Mouse (Mus musculus) frontal cortex, adult 2 months (tissue): ENCODE data around the gene Cxcl5. TPM values are rescaled to one million over a fixed set of nuclear protein-coding genes. Genes with fewer than 3 reads are reported as not detected.
A peak's percentile ranks its signal among the peaks of the same experiment; 100 is the strongest.

Experiments
- DNase-seq, 2 experiments: peaks; one replicate each; pipeline ENCODE4 v3.0.0; 2022; ENCODE audit warnings: low spot score in 1 of 2; ENCODE audit errors: extremely low spot score in 1 of 2
- polyA plus RNA-seq: library from polyadenylated mRNA; depleted of rRNA; stranded (reverse); fragments of >200 nt; gene quantifications from 2 replicates; pipeline ENCODE4 v1.2.3, GENCODE M21; 2012; rRNA removed

The Cxcl5 gene
- 1.5 and 1.6 TPM in 2 replicates for polyA plus RNA-seq

DNA sequence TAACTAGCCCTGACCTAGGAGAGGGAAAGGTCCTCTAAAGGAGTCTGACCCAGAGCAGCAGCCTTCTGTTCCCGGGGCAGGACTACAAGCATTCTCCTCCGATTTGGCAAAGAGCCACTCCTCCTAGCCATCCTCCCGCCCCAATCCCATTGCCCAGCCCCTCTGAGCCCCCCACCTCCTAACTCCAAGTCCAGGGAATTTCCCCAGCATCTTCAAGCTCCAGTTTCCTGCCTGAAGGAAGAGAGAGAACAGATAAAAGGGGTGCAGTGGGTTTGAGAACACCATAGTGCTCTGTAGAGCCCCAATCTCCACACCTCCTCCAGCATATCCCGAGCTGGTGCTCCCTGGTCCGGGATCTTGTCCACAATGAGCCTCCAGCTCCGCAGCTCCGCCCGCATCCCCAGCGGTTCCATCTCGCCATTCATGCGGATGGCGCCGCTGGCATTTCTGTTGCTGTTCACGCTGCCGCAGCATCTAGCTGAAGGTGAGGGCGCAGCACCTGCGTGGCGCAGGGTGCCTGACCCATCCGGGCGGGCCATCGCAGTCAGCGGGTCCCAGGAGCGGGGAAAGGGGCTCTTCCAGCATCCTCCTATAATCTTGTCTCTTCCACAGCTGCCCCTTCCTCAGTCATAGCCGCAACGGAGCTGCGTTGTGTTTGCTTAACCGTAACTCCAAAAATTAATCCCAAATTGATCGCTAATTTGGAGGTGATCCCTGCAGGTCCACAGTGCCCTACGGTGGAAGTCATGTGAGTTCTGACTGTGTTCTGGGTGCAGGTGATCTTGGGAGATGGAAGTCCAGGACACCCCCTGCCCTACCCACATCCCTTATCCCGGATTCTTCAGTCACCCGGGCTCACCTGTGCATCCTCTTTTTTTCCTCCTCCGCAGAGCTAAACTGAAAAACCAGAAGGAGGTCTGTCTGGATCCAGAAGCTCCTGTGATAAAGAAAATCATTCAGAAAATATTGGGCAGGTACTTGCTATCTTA lies at the start of gene Cxcl5:
Gene Cxcl5, plus strand, starts transcription at position 284 of the 989 bp plus-strand sequence.
- DNase-seq = peak in 1 of 2 experiments; percentile 28

DNA sequence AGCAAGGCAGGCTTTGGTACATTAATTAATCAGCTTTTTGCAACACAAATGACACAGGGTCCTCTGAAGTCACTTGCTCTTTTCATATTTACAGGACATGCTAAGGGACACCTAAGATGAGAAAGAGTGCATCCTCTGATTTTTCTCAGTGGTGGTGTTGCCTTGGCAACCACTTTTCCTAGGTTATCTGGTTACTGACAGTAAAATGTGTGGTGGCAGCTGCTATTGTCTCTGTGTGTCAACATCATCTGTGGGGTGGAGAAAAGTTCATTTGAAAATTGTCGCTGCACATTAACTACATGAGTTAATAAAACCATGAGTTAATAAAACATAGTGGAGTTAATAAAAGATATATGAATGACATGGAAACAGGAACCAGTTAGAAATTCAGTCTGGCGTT lies 47.8 kb upstream of the Cxcl5 start:
- DNase-seq = no peak

DNA sequence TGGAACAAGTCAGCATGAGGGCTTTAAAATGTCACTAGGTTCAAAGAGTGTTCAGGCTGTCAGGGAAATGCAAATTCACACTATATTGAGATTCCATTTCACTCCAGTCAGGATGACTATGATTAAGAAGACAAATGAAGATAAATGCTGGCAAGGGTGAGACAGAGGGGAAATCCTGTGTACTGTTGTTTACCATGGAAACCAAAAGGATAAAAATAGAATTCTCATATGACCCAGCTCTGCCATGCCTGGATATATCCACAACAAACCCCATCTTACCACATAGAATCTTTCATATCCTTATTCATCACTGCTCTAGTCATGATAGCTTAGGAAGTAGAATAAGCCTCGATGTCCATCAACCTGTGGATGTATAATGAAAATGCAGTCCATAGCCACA lies 41.2 kb upstream of the Cxcl5 start:
- DNase-seq = no peak

DNA sequence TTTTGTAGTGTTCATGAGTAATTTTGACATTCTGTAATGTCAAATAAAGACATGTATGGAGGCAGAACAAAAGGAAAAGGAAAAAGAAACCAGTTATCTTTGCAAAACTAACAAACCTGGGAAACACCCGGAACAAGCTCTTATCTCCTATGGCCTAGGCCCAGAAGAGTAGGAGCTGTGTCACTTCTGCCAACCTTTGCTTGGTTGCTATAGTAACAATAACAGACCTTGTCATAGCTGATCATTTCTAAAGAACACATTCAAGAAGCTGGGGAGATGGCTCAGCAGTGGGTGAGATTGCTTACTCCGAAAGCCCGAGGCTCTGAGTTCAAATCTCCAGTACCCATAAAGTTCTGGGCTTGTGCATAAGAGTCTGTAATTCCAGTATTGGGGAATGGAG lies 36.5 kb upstream of the Cxcl5 start:
- DNase-seq = no peak

DNA sequence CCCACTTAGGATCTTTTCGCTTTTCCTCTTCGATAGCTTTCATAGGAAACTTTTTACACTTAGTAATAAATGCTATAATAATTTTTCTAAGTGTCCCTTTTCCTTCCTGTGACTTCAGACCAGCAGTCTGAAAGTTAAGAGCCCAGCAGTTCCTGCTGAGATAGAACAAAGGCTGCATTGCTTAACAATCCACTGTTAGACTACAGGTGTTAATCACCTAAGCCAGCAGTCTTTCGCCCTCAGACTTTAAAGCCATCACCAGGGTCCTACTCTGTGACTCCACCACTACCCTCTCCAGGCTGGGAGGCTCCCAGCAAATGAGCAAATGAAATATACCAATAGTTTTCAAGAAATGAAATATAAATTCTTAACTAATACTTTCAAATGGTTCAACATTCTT lies 30.9 kb upstream of the Cxcl5 start:
- DNase-seq = no peak

DNA sequence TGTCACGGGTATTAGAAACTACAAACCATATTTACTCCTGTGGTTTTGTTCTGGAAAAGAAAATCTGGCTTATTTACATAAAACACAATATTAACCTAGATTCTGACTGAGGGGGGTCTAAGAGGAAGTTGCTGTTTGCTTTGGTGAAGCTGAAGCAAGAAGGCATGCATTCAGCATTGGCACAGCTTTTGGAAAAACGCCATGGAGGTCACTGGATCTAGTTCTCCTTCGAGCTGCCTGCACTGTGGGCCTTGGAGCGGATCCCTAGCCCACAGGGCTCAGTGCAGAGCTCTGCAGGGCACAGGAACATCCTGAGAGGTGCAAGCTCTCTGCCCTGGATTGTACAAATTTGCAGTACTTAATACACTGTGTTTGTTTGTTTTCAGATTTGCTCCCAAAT lies 27.7 kb upstream of the Cxcl5 start:
- peak in 1 of 2 experiments; percentile 5 for DNase-seq

DNA sequence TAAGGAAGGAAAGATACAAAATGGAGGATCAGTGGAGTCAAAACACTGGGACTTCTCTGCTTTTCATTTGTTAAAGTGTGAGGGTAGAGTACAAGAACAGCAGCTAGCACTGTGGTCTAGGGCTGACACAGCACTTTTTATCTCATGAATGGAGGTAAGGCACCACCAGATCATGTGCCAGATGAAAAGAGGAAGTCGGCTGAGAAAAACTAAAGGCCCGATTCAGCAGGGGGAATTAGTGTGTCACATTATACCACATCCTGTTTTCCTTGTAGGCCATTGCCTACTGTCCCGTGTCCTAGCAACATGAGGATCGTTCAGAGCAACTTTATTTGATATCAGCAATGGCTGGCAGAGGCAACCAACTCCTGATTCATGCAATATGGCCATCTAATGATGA lies 17.1 kb upstream of the Cxcl5 start:
- DNase-seq = no peak

DNA sequence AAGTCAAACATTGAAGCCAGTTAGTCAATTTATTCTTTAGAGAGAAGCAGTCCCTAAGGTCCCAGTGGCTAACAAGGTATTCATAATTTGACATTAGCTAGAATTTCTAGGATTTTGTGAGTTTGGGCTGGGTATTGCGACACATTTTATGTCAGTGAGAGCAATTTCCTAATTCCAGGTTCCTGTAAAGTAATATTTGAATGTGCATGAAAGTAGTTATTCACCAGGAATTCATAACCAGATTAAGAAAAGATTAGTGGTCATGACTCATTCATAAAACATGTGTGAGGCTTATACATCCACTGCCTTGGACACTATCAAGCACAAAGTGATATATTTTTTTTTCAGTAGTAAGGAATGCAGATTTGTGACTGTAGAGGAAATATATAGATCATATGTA lies 5.2 kb upstream of the Cxcl5 start:
- no peak for DNase-seq

DNA sequence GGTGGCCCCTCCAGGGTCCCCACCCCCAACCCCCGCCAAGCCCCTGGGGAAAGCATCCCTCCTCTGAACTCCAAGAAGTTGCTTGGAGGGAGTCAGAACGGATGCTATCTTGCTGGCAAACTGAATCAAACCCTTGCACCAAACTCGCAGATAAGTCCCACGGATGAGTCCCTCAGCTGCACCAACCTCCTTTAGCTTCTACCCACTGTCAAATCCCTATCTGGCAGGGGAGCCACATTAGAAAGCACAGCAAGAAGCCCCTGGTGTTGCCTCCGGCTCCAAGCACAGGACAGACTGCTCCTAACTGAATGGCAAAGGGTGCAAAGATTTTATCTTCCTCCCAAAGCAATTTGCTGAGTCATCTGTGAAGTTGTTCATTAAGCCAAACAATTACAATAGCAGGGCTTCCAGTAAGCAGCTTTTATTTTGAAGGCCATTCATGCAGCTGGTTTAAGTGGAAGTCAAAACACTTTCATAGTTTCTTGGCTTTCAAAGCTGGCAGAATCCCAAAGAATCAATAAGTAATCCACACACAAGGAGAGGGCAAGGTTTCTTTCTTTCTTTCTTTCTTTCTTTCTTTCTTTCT lies 1.0 kb upstream of the Cxcl5 start:
- no peak for DNase-seq

DNA sequence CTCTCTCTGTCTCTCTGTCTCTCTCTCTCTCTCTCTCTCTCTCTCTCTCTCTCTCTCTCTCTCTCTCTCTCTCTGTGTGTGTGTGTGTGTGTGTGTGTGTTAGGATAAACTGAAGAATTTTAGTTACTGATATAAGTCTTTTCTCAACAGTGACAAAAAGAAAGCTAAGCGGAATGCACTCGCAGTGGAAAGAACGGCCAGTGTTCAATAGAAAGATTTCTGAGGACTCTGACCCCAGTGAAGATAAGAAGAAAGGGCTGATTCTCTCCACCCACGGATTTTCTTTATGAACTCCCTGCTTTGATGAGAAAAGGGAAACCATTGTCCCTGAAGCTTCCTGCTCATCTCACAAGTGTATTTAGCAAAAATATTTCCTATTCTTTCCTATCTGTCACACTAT lies 1.1 kb downstream of the Cxcl5 start:
- DNase-seq = no peak

DNA sequence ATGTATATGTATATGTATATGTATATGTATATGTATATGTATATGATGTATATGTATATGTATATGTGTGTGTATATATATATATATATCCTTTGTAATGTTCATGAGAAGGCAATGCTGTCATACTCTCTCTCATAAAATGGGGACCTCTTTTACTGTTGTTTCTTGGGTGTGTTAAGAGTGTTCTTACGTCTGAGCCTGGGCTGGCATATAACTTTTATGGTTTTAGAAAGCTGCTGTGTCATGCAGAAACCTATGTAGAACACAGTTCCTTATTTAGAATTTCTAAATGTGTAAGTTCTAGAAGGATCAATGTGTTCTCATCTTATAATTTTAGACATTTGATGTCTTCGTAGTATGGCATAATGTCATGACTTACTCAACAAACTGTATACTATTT lies 1.7 kb downstream of the Cxcl5 start:
- no peak for DNase-seq

DNA sequence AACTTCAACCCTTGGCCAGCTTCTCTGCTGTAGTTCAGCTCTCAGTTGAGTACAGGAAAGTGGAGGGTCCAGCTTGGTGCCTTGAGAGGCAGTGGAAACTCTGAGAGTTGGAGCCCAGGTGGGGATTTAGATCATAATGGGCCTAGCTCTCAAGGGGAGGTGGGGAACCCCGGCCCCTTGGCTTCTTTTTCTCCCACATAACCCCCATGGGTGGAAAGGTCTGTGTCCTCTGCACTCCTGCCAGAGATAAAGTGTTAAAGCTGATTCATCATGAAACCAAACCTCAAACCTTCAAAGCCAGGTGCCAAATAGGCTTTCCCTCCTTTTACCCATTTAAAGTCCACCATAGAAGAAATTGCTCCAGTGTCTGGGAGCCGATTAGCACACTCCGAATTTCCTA lies 2.7 kb downstream of the Cxcl5 start:
- DNase-seq = no peak

DNA sequence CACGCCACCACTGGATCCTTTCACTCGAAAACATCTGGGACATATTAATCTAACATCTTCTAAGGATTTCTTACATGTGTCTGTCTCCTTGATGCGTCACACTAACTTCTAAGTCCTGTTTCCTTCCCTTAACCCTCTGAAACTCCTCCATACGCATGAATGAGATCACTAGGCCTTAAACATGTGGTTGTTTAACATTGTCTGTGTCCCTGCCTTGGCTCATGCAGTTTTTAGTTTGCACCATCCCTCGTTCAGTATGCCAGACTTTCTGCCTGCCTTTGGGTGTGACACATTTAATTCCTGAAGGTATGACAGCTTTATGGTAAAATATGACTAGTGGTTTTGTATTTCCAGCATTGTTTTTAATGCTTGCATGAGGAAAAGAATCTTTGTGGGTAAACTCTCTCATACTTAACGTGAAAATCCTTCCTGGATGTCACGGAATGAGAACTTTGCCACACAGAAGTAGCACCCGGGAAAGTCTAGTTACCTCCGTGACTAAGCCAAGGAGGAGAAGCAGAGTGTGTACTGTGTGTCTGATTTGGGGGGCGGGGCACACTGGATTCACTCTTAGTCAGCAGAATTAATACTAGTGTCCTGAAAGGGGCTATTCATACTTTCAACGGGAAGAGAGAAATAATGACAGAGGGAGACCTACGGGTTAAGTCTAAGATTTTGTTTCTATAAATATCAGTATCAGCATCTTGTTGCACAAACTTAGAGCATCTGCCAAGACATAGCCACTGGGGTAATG lies 4.9 kb downstream of the Cxcl5 start:
- no peak for DNase-seq

DNA sequence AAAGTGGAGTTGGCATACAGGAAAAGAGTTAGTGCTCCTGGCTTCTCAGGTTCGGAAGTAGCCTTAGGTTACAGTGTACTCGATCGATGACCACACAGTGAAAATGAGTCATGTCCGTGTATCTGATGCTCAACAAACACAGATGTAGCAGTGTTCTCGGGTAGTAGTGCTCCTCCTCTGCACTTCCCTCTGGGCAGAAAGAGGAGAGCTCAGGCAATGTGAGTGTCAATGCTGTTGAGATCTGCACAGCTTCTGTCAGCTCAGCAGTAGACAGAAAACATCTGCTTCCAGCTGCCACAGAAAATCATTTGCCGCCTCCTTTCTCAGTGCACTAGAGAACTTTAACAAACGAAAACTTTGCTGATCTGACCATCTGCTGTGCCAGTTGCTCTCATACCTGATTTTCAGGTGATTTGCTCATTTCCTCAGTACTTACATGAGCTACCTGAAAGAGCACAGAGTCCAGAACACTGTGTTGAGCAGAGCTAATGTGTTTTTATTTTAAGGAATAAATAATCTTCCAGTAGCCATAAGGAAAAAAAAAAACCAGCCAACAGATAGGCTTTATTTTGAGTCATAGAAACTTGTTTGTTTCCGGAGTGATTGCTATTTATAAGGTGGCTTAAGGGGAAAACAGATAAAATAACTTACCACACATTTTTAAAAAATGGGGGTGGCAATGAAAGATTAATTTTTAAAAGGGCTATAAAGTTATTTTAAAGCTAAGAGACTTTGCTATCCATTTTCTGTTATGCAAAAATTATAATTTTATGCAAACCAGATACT lies 6.9 kb downstream of the Cxcl5 start:
- no peak for DNase-seq

DNA sequence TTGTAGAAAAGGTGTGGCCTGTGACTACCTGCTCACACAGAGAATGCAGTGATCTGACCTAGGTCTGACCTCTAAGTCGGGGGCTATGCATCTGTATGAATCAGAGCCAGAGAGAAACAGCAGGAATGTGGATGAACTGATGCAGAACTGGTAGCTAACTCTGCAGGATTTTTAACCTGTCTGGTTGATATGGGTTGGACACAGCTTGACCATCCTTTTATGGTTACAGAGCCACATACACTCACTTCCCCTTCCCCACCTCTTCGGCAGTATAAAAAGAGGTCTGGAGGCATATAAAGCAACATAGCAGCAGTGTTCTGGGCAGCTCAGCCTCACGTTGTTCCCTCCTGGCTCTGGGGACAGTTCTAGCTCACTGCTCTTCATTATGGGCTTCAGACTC lies 9.1 kb downstream of the Cxcl5 start, which contains the start of gene Ppbp:
Gene Ppbp, plus strand, starts transcription at position 301 of the 400 bp plus-strand sequence.
- no peak for DNase-seq

DNA sequence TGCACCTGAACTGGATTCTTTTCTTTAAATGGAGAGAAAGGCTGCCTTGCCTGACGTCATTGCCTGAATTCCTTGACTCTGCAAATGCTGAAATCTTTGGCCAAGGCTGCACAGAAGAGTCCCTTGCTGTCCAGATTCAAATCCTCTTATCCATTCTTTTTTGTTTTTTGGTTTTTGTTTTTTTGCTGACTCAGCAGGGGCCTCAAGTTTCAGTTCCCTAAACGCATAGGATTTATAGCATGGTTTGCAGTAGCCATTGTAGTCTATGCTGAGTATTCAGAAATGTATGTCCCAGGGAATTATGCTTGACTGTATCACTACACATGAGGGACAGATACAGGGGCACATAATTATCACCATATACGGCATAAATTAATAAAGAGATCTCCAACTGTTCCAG lies 12.2 kb downstream of the Cxcl5 start:
- no peak for DNase-seq

DNA sequence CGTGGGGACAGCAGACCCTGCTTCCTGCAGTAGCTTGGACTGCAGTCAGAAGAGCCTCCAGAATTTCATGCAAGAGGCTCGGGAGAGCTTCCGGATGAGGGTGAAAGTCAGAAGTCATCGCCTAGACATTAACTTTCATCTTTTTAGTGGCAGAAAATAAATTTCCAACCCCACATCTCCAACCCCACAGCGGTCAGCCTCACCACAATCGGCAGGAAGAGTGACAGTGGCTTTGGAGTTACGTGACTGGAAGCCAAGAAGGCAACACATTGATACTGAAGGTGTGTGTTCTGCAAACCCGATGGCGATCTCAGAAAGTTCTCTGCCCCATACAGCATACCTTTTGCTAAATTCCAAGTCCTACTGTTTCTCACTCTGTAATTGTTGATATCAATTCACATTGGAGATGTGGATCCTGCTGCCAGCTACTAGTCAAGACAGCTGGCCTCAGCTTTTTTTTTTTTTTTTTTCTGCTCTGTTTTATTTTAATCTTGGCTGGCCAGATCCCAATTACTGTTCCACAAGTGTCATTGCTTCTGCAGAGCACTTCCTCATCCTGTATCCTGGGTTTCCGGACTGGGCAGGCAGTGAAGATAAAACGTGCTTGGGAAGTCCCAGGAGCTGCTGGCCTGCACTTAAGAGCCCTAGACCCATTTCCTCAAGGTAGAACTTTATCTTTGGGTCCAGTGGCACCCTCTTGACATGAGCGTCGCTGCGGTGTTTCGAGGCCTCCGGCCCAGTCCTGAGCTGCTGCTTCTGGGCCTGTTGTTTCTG lies 12.9 kb downstream of the Cxcl5 start, which contains the start of gene Pf4:
Gene Pf4, plus strand, starts transcription at position 556 of the 774 bp plus-strand sequence.
- DNase-seq = no peak

DNA sequence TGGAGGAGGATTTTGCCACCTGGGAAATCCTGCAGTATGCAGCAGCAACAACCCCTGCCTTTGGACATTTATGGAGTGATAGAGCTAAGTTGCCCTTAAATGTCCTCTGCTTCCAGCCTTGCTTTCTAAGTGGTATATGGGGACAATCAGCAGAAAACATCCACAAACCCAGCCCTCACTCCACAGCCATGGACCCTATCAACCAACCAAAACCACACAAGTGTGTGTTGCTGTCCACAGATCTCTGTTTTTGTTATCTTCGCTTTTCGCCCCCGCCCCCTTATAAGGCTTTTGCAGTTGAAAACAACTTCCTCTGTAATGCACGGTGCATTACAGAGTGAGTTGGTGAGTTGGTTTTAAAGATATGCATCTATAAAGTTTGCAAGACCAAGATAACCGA lies 16.4 kb downstream of the Cxcl5 start:
- DNase-seq = no peak

DNA sequence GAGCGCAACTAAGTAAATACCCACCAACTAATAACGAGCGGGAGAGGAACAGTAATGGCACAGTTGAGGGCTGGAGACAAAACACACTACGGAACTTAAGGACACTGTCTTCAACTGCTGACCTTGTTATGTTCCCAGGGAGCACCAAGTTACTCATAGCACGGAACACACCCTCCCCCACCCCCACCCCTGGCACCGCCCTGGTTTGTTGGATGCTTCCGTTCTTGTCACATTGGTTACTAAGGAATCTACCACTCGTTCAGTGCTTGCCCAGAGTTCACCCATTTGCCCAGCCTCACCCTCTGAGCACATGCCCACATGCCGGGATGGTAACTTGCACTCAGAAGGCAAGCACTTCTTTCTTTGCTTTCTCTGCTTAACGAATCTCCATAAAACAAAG lies 18.5 kb downstream of the Cxcl5 start:
- no peak for DNase-seq

DNA sequence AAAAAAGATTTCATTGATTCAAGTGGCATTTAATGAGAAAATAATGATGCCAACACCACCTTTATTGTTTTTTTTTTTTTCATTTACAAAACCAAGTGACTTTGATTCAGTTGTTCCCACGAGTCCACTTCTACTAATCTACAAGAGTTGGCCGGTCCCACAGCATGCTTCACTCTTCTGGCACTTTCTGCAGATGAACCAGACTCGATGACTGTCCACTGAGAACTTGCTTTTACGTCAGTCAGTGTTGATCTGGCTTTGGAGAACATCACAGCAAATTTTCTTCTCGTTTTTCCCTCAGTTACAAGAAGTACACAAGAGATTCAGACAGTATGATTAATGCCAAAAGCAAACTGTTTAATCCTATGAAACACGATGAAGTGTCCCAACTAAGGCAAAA lies 19.7 kb downstream of the Cxcl5 start:
- no peak for DNase-seq
